Mouse (Mus musculus): ENCODE measurements around the gene Srsf11. TPM values are rescaled to one million over a fixed set of nuclear protein-coding genes. Genes with fewer than 3 reads are reported as not detected.

Gene Srsf11
- total and polyA plus RNA-seq, 2 experiments from 2014 or later: 172 to 181 TPM

GRCm38 (mm10) chr3:157993322-157993721 lies 43.1 kb downstream of the Srsf11 start:
- ATAC-seq: no peak
- no peaks in the 10 kb centered on the region for H3K27me3 ChIP-seq (ENCODE audit: insufficient read depth, low read length)
- no peaks in the 10 kb centered on the region for H3K4me1 ChIP-seq (ENCODE audit: insufficient read depth)
- H3K9ac ChIP-seq: no peak overlapping the region
- no peaks in the 10 kb centered on the region for H3K9me3 ChIP-seq (ENCODE audit: low read length)
- no peak for TF ChIP-seq CTCF (IDR thresholded peaks at IDR 0.05; ENCODE audit: low read depth)
- no peak for DNase-seq
- peaks cover 7% of the 10 kb centered on the region for H3K36me3 ChIP-seq (ENCODE audit: insufficient read depth)
- H3K27ac ChIP-seq (ENCODE audit: low read depth, low read length): no peak overlapping the region
- no peak overlapping the region for H3K4me2 ChIP-seq (ENCODE audit: low read depth)
- H3K4me3 ChIP-seq (ENCODE audit: low read depth, low read length): no peak overlapping the region

- Histone ChIP-seq H3K4me3 (ENCODE audit: low read depth, low read length) (no peak overlapping the region), H3K9me3 (ENCODE audit: low read length) (no peaks in the 10 kb centered on the region), H3K4me1 (ENCODE audit: insufficient read depth) (no peaks in the 10 kb centered on the region), H3K9ac (no peak overlapping the region), H3K4me2 (ENCODE audit: low read depth) (no peak overlapping the region), H3K27me3 (ENCODE audit: insufficient read depth, low read length) (no peaks in the 10 kb centered on the region), H3K36me3 (ENCODE audit: insufficient read depth) (no peaks in the 10 kb centered on the region), H3K27ac (ENCODE audit: low read depth, low read length) (no peak overlapping the region)
- TF ChIP-seq CTCF (IDR thresholded peaks at IDR 0.05; ENCODE audit: low read depth): no peak
- ATAC-seq (no peak), DNase-seq (no peak)
These were observed 56.8 kb downstream of the Srsf11 start for GRCm38 (mm10) chr3:157979619-157980018.

GRCm38 (mm10) chr3:157973236-157973635 lies 63.2 kb downstream of the Srsf11 start:
- Histone ChIP-seq H3K9ac (no peak overlapping the region), H3K9me3 (ENCODE audit: low read length) (no peaks in the 10 kb centered on the region), H3K36me3 (ENCODE audit: insufficient read depth) (no peaks in the 10 kb centered on the region), H3K4me2 (ENCODE audit: low read depth) (no peak overlapping the region), H3K4me1 (ENCODE audit: insufficient read depth) (no peaks in the 10 kb centered on the region), H3K4me3 (ENCODE audit: low read depth, low read length) (no peak overlapping the region), H3K27ac (ENCODE audit: low read depth, low read length) (no peak overlapping the region), H3K27me3 (ENCODE audit: insufficient read depth, low read length) (no peaks in the 10 kb centered on the region)
- ATAC-seq (no peak), DNase-seq (no peak)
- WGBS: over 99% methylated on average over 2 of the region's 2 CpGs
- TF ChIP-seq CTCF (IDR thresholded peaks at IDR 0.05; ENCODE audit: low read depth): no peak

- no peak for ATAC-seq
- no peak for DNase-seq
- Histone ChIP-seq H3K4me3 (ENCODE audit: low read depth, low read length) (no peak overlapping the region), H3K9ac (no peak overlapping the region), H3K4me1 (ENCODE audit: insufficient read depth) (no peaks in the 10 kb centered on the region), H3K9me3 (ENCODE audit: low read length) (no peaks in the 10 kb centered on the region), H3K4me2 (ENCODE audit: low read depth) (no peak overlapping the region), H3K27ac (ENCODE audit: low read depth, low read length) (no peak overlapping the region), H3K36me3 (ENCODE audit: insufficient read depth) (no peaks in the 10 kb centered on the region), H3K27me3 (ENCODE audit: insufficient read depth, low read length) (no peaks in the 10 kb centered on the region)
- TF ChIP-seq CTCF (IDR thresholded peaks at IDR 0.05; ENCODE audit: low read depth): no peak
- 94% methylated on average over 2 of the region's 2 CpGs for WGBS
These were observed 65.3 kb downstream of the Srsf11 start for GRCm38 (mm10) chr3:157971151-157971550.

Other genes starting within 250 kb of the Srsf11 start
- gene Cth, start 111.6 kb downstream of the Srsf11 start, total RNA-seq (2014; rRNA removed): 2.1 and 3.2 TPM in 2 replicates
- 1.7 and 2.1 TPM in 2 replicates for gene Cth, start 111.6 kb downstream of the Srsf11 start, polyA plus RNA-seq (2015; fragmentation: Nextera tagmentation; extraction: Ambion mirVana)
- gene Ankrd13c, start 89.4 kb downstream of the Srsf11 start, total RNA-seq (2014; rRNA removed): 31.3 and 39.0 TPM in 2 replicates
- 16.4 and 22.0 TPM in 2 replicates for gene Ankrd13c, start 89.4 kb downstream of the Srsf11 start, polyA plus RNA-seq (2015; fragmentation: Nextera tagmentation; extraction: Ambion mirVana)
- gene Lrrc40, start within 50 bp of the Srsf11 start, total RNA-seq (2014; rRNA removed): 53.9 and 65.5 TPM in 2 replicates
- gene Lrrc40, start within 50 bp of the Srsf11 start, polyA plus RNA-seq (2015; fragmentation: Nextera tagmentation; extraction: Ambion mirVana): 52.1 and 63.9 TPM in 2 replicates

Measured in forebrain, postnatal 0 days (tissue).